Mouse (Mus musculus): ENCODE measurements around the gene Ccdc163. TPM values are rescaled to one million over a fixed set of nuclear protein-coding genes. Genes with fewer than 3 reads are reported as not detected.
A peak's percentile ranks its signal among the peaks of the same experiment; 100 is the strongest.

The Ccdc163 gene
- polyA plus RNA-seq, 1 experiment = 30.1 TPM

DNA sequence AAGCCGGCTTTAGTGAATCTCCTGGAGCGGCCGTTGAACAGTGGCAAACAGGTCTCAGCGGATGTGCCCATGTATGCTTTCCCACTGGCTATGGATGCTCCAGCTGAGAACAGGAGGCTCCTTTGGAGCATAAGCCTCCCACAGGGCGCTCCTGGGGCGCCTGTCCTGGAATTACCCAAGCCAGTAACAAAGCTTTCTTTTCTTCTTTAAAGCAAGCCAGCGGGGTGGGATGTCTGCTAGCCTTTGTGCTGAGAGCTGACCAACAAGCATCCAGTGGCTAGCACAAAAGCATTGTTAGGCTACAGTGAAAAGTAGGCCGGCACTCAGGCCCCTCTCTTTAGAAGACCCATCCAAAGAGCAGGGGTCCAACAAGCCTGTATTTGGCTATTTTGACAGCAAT is 73.9 kb downstream of the Ccdc163 start:
- TF ChIP-seq CTCF (IDR thresholded peaks at IDR 0.05; ENCODE audit: borderline replicate concordance, extremely low read depth, insufficient read depth, insufficient read length) (no peak), POLR2A (IDR thresholded peaks at IDR 0.05; ENCODE audit: borderline replicate concordance, extremely low read depth, insufficient read depth, insufficient read length, poor library complexity, severe bottlenecking) (no peak)
- peak; percentile 21 for DNase-seq (ENCODE audit: low read depth)

DNA sequence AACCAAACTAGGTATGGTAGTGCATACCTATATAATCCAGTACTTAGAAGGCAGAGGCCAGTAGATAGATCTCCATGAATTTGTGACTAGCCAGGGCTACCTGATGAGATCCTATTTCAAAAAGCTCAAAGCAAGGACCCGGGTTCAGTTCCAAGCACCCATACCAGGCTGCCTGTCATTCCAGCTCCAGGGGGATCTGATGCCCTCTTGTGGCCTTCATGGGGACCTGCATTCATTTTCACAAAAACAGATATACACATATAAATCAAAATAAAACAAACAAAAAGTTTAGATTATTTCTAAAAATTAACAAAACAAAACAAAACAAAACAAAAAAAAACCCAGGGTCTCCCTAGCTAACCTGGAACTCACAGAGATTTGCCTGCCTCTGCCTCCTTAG is 78.3 kb downstream of the Ccdc163 start:
- no peak for DNase-seq (ENCODE audit: low read depth)
- TF ChIP-seq CTCF (IDR thresholded peaks at IDR 0.05; ENCODE audit: borderline replicate concordance, extremely low read depth, insufficient read depth, insufficient read length) = peak; percentile 10; the same call in 1 of the 2 replicates
- no peak for TF ChIP-seq POLR2A (IDR thresholded peaks at IDR 0.05; ENCODE audit: borderline replicate concordance, extremely low read depth, insufficient read depth, insufficient read length, poor library complexity, severe bottlenecking)

DNA sequence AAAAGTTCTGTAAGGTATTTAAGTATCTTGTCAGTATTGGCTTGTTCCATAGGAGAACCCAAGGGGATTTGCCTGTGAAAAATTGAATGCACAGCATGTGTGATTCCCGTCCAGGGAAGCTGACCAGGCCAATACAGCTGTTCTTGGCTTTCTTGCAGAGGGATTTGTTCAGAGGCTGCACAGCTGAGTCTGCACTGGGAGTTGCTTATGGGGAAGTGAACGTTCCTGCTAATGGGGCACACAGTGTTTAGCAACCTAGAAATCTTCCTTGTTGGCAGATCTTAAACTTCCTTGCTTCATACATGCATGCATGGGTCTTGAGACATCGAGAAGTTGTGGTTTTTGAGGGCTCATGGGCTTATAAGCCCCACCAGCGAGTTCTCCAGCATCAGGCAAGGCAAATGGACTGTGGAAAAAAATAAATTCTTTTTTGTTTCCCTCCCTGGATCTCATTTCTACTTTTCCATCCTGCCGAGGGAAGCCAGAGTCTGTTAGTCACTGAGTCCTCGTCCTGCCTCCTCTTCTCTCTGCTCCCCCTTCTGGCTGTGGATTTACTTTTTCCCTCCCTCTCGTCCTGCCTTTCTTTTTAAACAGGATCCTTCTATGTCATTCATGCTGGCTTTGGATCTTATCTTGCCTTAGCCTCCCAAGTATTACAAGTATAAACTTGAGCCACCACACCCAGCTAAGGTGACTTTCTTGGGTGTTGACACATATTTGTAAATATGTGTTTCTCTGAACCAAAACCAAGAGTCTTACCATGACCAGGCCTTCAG is 79.9 kb downstream of the Ccdc163 start:
- DNase-seq (ENCODE audit: low read depth) = no peak

DNA sequence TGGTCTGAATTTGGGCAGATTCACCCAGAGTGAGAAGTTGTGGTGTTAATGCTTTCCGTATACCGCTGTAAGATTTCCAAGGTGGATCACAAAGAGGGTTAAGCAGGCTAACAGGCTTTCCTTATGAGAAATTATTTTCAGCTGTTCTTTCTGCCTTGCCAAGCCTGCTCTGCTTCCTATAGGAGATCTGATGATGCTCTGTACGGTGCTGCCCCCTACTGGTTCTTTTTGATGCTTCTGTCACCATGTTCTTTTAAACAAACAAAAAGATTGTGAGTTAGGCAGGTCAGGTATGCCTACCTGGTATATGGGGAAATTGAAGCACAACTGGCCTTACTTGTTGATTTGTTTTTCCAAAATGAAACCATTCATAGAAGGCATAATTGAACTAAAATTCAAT is 80.6 kb downstream of the Ccdc163 start:
- DNase-seq (ENCODE audit: low read depth) = peak; percentile 95
- TF ChIP-seq POLR2A (IDR thresholded peaks at IDR 0.05; ENCODE audit: borderline replicate concordance, extremely low read depth, insufficient read depth, insufficient read length, poor library complexity, severe bottlenecking) = no peak
- peak; percentile 72; the same call in 1 of the 2 replicates for TF ChIP-seq CTCF (IDR thresholded peaks at IDR 0.05; ENCODE audit: borderline replicate concordance, extremely low read depth, insufficient read depth, insufficient read length)

More for the DNA sequence above, 79.9 kb downstream of the Ccdc163 start:
- TF ChIP-seq CTCF (IDR thresholded peaks at IDR 0.05; ENCODE audit: borderline replicate concordance, extremely low read depth, insufficient read depth, insufficient read length) = no peak
- TF ChIP-seq POLR2A (IDR thresholded peaks at IDR 0.05; ENCODE audit: borderline replicate concordance, extremely low read depth, insufficient read depth, insufficient read length, poor library complexity, severe bottlenecking) = no peak

DNA sequence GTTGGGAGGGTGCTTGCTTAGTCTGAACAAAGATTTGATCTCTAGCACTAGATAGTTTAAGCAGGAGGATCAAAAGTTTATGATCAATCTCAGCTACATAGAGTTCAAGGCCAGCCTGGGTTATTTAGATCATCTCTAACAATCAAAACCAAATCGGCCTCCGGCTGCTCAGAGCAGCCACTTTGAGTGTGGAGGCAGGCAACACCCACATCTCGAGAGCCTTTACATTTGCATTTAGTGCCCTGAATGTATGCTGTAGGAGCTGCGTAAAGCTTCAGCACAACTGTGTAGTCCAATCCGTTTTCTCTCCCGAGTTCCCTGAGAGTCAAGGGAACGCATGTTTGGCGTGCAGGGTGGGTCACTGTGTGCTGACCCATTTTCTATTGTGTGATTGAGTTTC is 84.1 kb downstream of the Ccdc163 start:
- no peak for DNase-seq (ENCODE audit: low read depth)
- TF ChIP-seq CTCF (IDR thresholded peaks at IDR 0.05; ENCODE audit: borderline replicate concordance, extremely low read depth, insufficient read depth, insufficient read length) = no peak
- no peak for TF ChIP-seq POLR2A (IDR thresholded peaks at IDR 0.05; ENCODE audit: borderline replicate concordance, extremely low read depth, insufficient read depth, insufficient read length, poor library complexity, severe bottlenecking)

DNA sequence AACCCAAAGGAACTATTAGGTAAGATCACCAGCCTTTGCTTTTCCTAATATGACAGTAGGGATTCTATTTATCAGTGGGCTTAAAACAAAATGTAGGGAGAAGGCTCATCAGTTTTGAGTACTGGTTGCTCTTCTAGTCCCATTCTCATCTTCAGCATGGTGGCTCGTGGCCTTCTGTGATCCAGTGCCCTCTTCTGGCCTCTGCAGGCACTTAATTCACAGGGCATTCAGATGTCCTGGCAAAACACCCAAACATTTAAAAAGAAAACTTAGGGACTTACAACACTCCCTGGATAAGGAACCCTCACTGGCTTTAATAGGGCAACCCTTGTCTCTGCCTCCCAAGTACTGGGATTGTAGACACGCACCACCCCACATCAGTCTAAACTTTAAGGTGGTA is 86.0 kb downstream of the Ccdc163 start:
- no peak for DNase-seq (ENCODE audit: low read depth)
- TF ChIP-seq CTCF (IDR thresholded peaks at IDR 0.05; ENCODE audit: borderline replicate concordance, extremely low read depth, insufficient read depth, insufficient read length) (no peak), POLR2A (IDR thresholded peaks at IDR 0.05; ENCODE audit: borderline replicate concordance, extremely low read depth, insufficient read depth, insufficient read length, poor library complexity, severe bottlenecking) (no peak)

DNA sequence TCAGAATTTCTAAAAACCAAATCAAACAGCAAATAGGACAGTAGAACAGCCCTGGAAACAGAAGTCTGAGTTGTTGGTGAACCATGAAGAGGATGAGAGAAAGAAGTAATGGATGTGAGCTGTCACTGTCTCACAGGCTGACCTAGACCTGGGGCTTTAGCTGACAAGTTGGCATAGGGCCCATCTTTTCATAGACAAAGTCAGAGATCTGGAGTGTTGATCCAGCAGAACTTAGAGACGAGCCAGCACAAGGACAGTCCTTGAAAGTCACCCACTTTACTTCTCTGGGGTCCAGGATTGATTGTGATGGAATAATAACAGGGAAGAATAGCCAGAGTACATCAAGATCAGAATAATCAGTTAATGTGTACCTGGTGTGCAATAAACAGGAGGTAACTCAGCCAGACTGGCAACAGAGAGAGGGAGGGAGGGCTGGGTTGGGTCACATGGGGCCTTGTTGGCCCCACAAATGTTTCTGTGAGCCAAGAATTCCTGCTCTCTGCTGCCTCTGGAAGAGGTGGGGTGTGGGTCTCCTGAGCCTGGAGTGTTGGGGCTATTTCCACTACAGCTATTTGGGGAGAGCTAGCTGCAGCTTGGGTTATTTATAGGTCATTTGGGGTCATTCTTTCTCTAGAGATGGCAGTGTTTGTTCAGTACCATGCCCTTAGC is 88.3 kb downstream of the Ccdc163 start:
- TF ChIP-seq POLR2A (IDR thresholded peaks at IDR 0.05; ENCODE audit: borderline replicate concordance, extremely low read depth, insufficient read depth, insufficient read length, poor library complexity, severe bottlenecking) (no peak), CTCF (IDR thresholded peaks at IDR 0.05; ENCODE audit: borderline replicate concordance, extremely low read depth, insufficient read depth, insufficient read length) (no peak)
- no peak for DNase-seq (ENCODE audit: low read depth)

DNA sequence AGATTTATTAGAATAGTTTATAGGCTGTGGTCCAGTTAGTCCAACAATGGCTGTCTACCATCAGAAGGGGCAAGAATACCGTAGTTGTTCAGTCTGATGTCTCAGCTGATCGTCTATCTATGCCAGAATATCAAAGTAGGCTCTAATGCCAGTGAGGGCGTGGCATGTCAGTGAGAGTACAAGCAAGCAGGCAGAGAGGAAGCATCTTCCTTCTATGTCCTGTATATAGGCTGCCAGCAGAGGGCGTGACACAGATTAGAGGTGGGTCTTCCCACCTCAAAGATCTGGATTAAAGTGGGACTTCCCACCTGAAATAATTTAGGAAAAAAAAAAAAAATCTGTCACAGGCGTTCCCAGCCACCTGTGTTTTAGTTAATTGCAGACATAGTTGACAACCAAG is 91.6 kb downstream of the Ccdc163 start:
- TF ChIP-seq POLR2A (IDR thresholded peaks at IDR 0.05; ENCODE audit: borderline replicate concordance, extremely low read depth, insufficient read depth, insufficient read length, poor library complexity, severe bottlenecking) (no peak), CTCF (IDR thresholded peaks at IDR 0.05; ENCODE audit: borderline replicate concordance, extremely low read depth, insufficient read depth, insufficient read length) (peak; percentile 37; the same call in 1 of the 2 replicates)
- DNase-seq (ENCODE audit: low read depth) = peak; percentile 28

Other genes with a start within 250 kb of the Ccdc163 start
- gene Mast2, start 244.3 kb upstream of the Ccdc163 start, polyA plus RNA-seq (2012; rRNA removed) = 163 and 171 TPM in 2 replicates
- gene Ipp, start 201.0 kb upstream of the Ccdc163 start, polyA plus RNA-seq (2012; rRNA removed) = 6.9 and 7.0 TPM in 2 replicates
- gene Tmem69, start 152.6 kb upstream of the Ccdc163 start, polyA plus RNA-seq (2012; rRNA removed) = 11.4 and 11.9 TPM in 2 replicates
- 34.5 and 35.9 TPM in 2 replicates for gene Gpbp1l1, start 150.9 kb upstream of the Ccdc163 start, polyA plus RNA-seq (2012; rRNA removed)
- gene Ccdc17, start 111.9 kb upstream of the Ccdc163 start, polyA plus RNA-seq (2012; rRNA removed) = 4.1 and 5.0 TPM in 2 replicates
- gene Nasp, start 80.6 kb upstream of the Ccdc163 start, polyA plus RNA-seq (2012; rRNA removed) = 94.4 and 113 TPM in 2 replicates
- gene Akr1a1, start 56.8 kb upstream of the Ccdc163 start, polyA plus RNA-seq (2012; rRNA removed) = 573 and 658 TPM in 2 replicates
- 148 and 177 TPM in 2 replicates for gene Prdx1, start 23.0 kb upstream of the Ccdc163 start, polyA plus RNA-seq (2012; rRNA removed)
- 21.4 and 21.7 TPM in 2 replicates for gene Mmachc, start 103 bp upstream of the Ccdc163 start, polyA plus RNA-seq (2012; rRNA removed)
- 3.1 and 3.9 TPM in 2 replicates for gene Tesk2, start 12.4 kb downstream of the Ccdc163 start, polyA plus RNA-seq (2012; rRNA removed)
- gene Toe1, start 99.1 kb downstream of the Ccdc163 start, polyA plus RNA-seq (2012; rRNA removed) = 34.3 and 41.7 TPM in 2 replicates
- gene Mutyh, start 99.2 kb downstream of the Ccdc163 start, polyA plus RNA-seq (2012; rRNA removed) = 10.7 and 21.2 TPM in 2 replicates
- 0.34 and 0.64 TPM in 2 replicates for gene Hpdl, start 113.2 kb downstream of the Ccdc163 start, polyA plus RNA-seq (2012; rRNA removed)
- gene Zswim5, start 168.9 kb downstream of the Ccdc163 start, polyA plus RNA-seq (2012; rRNA removed) = 30.1 and 36.0 TPM in 2 replicates

Data from brain, embryonic 14.5 days (tissue).